Mouse (Mus musculus) midbrain, embryonic 12.5 days (tissue): Measurements from ENCODE around the gene St3gal2. TPM values are rescaled to one million over a fixed set of nuclear protein-coding genes. Genes with fewer than 3 reads are reported as not detected.
"Not testable (repeated sequence)": the region's sequence is repeated elsewhere in the genome, so short reads cannot be mapped to it uniquely, and the experiment has no call there.

ENCODE experiments used
- ATAC-seq: fragments of 200-750 bp; cut with Nextera tagmentation; 2 replicates; pipeline ENCODE4 v1.8.0; 2017; ENCODE audit warnings: low read depth, moderate TSS enrichment, moderate library complexity; ENCODE audit not compliant: low FRiP score
- H3K27ac ChIP-seq: fragments of 300-500 bp; sonication (generic); replicated peaks from 2 replicates; pipeline ENCODE4 v1.5.1; 2016; ENCODE audit warnings: mild to moderate bottlenecking
- H3K27me3 ChIP-seq: fragments of 300-500 bp; sonication (generic); 2 replicates; pipeline ENCODE4 v1.6.1; 2016; ENCODE audit warnings: mild to moderate bottlenecking
- H3K36me3 ChIP-seq: fragments of 300-500 bp; sonication (generic); 2 replicates; pipeline ENCODE4 v1.6.1; 2016
- H3K4me1 ChIP-seq: fragments of 300-500 bp; sonication (generic); 2 replicates; pipeline ENCODE4 v1.6.1; 2016
- H3K4me2 ChIP-seq: fragments of 300-500 bp; sonication (generic); replicated peaks from 2 replicates; pipeline ENCODE4 v1.6.1; 2016; ENCODE audit warnings: mild to moderate bottlenecking, moderate library complexity
- H3K4me3 ChIP-seq: fragments of 300-500 bp; sonication (generic); 2 replicates; pipeline ENCODE4 v1.5.1; 2016; ENCODE audit warnings: mild to moderate bottlenecking
- H3K9ac ChIP-seq: fragments of 300-500 bp; sonication (generic); replicated peaks from 2 replicates; pipeline ENCODE4 v1.6.1; 2016; ENCODE audit warnings: mild to moderate bottlenecking, moderate library complexity
- H3K9me3 ChIP-seq: fragments of 300-500 bp; sonication (generic); 2 replicates; pipeline ENCODE4 v1.6.1; 2016; ENCODE audit warnings: mild to moderate bottlenecking
- WGBS: fragments of 180-500 bp; shearing (Covaris S2); methylation state at CpG from one replicate; pipeline ENCODE4 v1.1.7; 2016; 5-methylcytosine and 5-hydroxymethylcytosine counted together
- polyA plus RNA-seq: library from polyadenylated mRNA; unstranded; fragments of >200 nt; fragmentation: Nextera tagmentation; extraction: Ambion mirVana; gene quantifications from 2 replicates; pipeline ENCODE4 v1.2.1, GENCODE M21; 2016

St3gal2 gene
- polyA plus RNA-seq, 1 experiment from 2014 or later, result 31.6 TPM

DNA sequence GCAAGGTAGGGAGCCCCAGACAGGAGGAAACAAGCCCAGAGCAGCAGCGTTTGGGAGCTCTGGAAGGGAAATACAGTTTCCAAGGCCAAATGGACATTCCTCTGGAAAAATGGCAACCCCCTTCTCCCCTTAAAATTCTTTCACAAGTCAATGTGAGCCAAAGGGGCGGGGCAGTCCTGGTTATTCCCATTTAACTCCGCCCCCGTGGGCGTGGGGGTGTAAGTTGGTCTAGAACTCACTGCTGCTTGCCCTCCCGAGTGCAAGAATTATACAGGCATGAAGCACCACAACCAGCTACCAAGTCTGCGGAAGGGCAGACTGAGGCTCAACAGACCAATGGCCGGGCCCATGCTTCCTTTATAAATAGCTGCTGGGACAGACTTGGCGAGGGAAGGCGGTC is 24.9 kb upstream of the St3gal2 start:
- no peaks in the 10 kb centered on the region for H3K4me1 ChIP-seq
- H3K27me3 ChIP-seq, result no peaks in the 10 kb centered on the region
- H3K4me3 ChIP-seq, result no peak overlapping the region
- 86% methylated on average over 10 of the region's 10 CpGs for WGBS
- no peak overlapping the region for H3K27ac ChIP-seq
- no peak overlapping the region for H3K4me2 ChIP-seq
- no peaks in the 10 kb centered on the region for H3K9me3 ChIP-seq
- H3K36me3 ChIP-seq, result 0 out of 2 replicates have a peak, but pooled peaks cover 26% of the 10 kb centered on the region
- no peak overlapping the region for H3K9ac ChIP-seq
- ATAC-seq, result no peak

DNA sequence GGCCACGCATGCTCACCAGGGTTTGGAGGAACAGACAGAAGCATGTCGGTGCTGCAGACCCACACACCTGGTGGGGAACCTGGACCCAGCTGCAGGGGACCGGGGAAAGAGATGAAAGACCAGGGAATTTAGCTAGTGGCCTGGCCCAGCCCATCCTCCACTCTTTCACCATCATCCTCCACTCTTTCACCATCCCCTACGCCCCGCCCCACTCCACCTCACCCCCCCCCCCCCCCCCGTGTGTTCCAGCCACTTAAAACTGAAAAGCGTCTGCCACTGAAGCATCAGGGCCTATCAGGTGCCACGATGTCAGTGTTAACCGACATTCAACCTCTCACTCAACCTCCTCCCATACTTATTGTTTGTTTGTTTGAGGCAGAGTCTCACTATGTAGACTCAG is 24.5 kb upstream of the St3gal2 start:
- no peak for ATAC-seq
- Histone ChIP-seq H3K36me3 (0 out of 2 replicates have a peak, but pooled peaks cover 22% of the 10 kb centered on the region), H3K9me3 (no peaks in the 10 kb centered on the region), H3K9ac (no peak overlapping the region), H3K27ac (no peak overlapping the region), H3K4me2 (no peak overlapping the region), H3K4me3 (no peak overlapping the region), H3K27me3 (no peaks in the 10 kb centered on the region), H3K4me1 (no peaks in the 10 kb centered on the region)
- 77% methylated on average over 9 of the region's 9 CpGs for WGBS

DNA sequence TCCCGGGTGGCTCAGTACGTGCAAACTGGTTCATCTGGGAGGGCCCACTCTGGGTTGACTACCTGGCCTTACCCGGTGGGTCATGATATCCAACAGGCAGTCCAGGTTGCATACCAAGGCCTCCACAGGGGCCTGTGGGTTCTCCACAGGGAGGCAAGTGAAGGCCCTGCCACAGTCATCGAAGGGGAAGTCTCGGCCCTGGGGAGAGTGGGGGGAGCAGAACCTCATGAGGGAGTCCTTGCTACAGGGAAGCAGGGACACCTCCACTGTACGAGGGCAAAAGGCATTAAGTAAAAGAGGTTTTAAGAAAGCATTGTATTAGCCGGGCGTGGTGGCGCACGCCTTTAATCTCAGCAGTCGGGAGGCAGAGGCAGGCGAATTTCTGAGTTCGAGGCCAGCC is 23.9 kb upstream of the St3gal2 start:
- Histone ChIP-seq H3K9ac (no peak overlapping the region), H3K4me2 (no peak overlapping the region), H3K4me1 (no peaks in the 10 kb centered on the region), H3K36me3 (0 out of 2 replicates have a peak, but pooled peaks cover 22% of the 10 kb centered on the region), H3K9me3 (no peaks in the 10 kb centered on the region), H3K27me3 (no peaks in the 10 kb centered on the region), H3K27ac (no peak overlapping the region), H3K4me3 (no peak overlapping the region)
- ATAC-seq, result no peak
- 96% methylated on average over 13 of the region's 13 CpGs for WGBS

DNA sequence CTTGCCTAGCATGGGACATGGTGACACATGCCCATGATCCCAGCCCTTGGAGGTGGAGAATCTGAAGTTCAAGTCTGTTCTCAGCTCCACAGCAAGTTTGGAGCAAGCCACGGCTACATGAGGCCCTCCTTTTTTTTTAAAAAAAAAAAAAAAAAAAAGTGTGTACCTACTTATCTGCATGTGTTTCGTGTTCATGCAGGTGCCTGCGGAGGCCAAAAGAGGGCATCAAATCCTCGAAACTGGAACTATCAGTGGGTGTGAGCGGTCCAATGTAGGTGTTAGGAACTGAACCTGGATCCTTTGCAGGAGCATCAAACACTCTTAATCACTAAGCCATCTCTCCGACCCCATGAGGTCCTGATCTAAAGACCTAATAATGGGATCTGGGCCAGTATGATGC is 22.2 kb upstream of the St3gal2 start:
- no peak overlapping the region for H3K27ac ChIP-seq
- H3K36me3 ChIP-seq, result 0 out of 2 replicates have a peak, but pooled peaks cover 17% of the 10 kb centered on the region
- H3K4me1 ChIP-seq, result peaks cover 9% of the 10 kb centered on the region; the same call in 1 of the 2 replicates
- ATAC-seq, result no peak
- WGBS, result 92% methylated on average over 6 of the region's 6 CpGs
- H3K9ac ChIP-seq, result no peak overlapping the region
- no peaks in the 10 kb centered on the region for H3K9me3 ChIP-seq
- H3K4me3 ChIP-seq, result no peak overlapping the region
- no peak overlapping the region for H3K4me2 ChIP-seq
- H3K27me3 ChIP-seq, result no peaks in the 10 kb centered on the region

- Histone ChIP-seq H3K9me3 (no peaks in the 10 kb centered on the region), H3K27ac (no peak overlapping the region), H3K9ac (no peak overlapping the region), H3K4me1 (peaks cover 9% of the 10 kb centered on the region; the same call in 1 of the 2 replicates), H3K4me3 (no peak overlapping the region), H3K27me3 (no peaks in the 10 kb centered on the region), H3K36me3 (0 out of 2 replicates have a peak, but pooled peaks cover 7% of the 10 kb centered on the region), H3K4me2 (no peak overlapping the region)
- 92% methylated on average over 3 of the region's 3 CpGs for WGBS
- ATAC-seq, result no peak
Measured at GRCm38 (mm10) chr8:110901056-110901455, 18.7 kb upstream of the St3gal2 start.

DNA sequence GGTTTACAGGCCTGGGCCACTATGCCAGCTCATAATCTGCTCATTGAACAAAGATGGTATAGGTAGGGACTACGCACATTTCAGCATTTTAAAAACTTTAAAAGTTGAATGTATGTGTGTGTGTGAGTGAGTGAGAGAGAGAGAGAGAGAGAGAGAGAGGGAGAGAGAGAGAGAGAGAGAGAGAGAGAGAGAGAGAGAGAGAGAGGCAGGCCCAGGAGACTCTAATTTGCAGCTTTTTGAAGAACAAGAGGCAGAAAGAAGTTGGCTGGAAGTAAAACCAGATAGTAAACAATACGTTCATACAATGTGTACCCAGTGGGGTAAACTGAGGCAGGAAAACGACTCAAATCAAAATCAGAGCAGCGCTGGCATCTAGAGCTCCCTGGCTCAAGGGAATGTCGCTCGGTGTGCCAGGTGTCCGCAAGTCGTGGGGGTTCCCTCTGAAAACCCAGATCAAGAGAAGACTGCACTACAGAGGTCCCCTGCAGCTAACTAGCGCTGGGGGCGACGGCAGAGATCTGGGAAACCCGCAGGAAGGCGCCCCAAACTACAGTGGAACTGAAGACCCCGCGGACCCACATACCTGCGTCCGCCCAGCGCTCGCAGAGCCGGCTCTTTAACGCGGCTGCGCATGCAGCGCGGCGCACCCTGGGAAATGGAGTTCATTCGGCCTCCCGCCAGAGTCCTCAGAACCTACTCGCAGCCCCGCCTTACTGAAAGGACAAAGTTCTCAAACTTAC is 17.7 kb upstream of the St3gal2 start, which contains the start of gene Fuk:
Fuk (minus strand) TSS at position 650 of the 740 bp plus-strand sequence.
- peak; percentile 95 for ATAC-seq
- H3K36me3 ChIP-seq, result 0 out of 2 replicates have a peak, but pooled peaks cover 7% of the 10 kb centered on the region
- H3K4me3 ChIP-seq, result peak within 1 kb of the TSS; percentile 73
- peak within 1 kb of the TSS; percentile 72 for H3K9ac ChIP-seq
- peak within 1 kb of the TSS; percentile 63 for H3K4me2 ChIP-seq
- H3K27ac ChIP-seq, result no peak within 1 kb of the TSS
- H3K27me3 ChIP-seq, result no peaks in the 10 kb centered on the region
- 3% methylated on average over 30 of the region's 30 CpGs for WGBS
- H3K4me1 ChIP-seq, result peaks cover 9% of the 10 kb centered on the region; the same call in 1 of the 2 replicates
- no peaks in the 10 kb centered on the region for H3K9me3 ChIP-seq

- WGBS, result 76% methylated on average over 2 of the region's 2 CpGs
- no peak overlapping the region for H3K9ac ChIP-seq
- H3K36me3 ChIP-seq, result 0 out of 2 replicates have a peak, but pooled peaks cover 7% of the 10 kb centered on the region
- H3K27me3 ChIP-seq, result no peaks in the 10 kb centered on the region
- H3K9me3 ChIP-seq, result no peaks in the 10 kb centered on the region
- H3K4me3 ChIP-seq, result 0 out of 2 replicates have a peak overlapping the region, but pooled peaks have one; percentile 73
- peaks cover 9% of the 10 kb centered on the region; the same call in 1 of the 2 replicates for H3K4me1 ChIP-seq
- ATAC-seq, result 0 out of 2 replicates have a peak, but pooled peaks have one; percentile 4
- H3K27ac ChIP-seq, result no peak overlapping the region
- H3K4me2 ChIP-seq, result peak overlapping the region; percentile 63
Measured at GRCm38 (mm10) chr8:110902579-110902965, 17.1 kb upstream of the St3gal2 start.

DNA sequence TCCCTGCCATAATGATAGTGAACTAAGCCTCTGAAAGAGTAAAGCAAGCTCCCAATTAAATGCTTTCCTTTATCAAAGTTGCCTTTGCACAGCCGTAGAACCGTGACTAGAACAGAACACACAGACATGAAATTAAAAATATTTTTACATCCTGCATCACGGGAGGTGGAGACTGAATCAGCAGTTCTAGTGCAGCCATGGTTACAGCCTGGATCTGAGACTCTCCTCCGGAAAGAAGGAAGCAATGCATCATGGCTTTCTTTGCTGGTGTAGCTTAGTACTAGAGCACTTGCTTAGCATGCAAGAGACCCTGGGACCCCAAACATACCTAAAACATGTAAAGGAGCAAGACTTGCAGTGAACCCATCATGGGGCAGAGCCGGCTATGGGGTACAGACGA is 14.3 kb upstream of the St3gal2 start:
- no peaks in the 10 kb centered on the region for H3K27me3 ChIP-seq
- ATAC-seq, result no peak
- no peaks in the 10 kb centered on the region for H3K36me3 ChIP-seq
- H3K4me3 ChIP-seq, result no peak overlapping the region
- H3K9ac ChIP-seq, result no peak overlapping the region
- H3K27ac ChIP-seq, result no peak overlapping the region
- no peak overlapping the region for H3K4me2 ChIP-seq
- peaks cover 9% of the 10 kb centered on the region; the same call in 1 of the 2 replicates for H3K4me1 ChIP-seq
- no peaks in the 10 kb centered on the region for H3K9me3 ChIP-seq
- 90% methylated on average over 6 of the region's 6 CpGs for WGBS

DNA sequence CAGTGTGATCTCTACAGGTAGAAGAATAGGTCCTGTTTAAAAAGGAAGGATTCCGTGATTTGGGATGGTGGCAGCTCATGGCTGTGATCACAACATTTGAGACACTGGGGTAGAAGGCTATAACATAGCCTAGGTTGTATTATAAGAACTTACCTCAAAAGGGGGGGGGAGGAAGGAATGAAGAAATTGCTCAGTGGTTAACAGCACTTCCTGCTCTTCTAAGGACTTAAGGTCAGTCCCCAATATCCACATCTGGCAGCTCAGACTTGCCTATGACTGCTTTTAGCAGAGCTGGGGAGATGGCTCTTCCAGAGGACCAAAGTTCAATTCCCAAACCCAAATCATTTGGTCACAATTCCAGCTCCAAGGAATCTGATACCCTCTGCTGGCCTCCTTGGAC is 13.0 kb upstream of the St3gal2 start:
- H3K4me2 ChIP-seq, result no peak overlapping the region
- no peaks in the 10 kb centered on the region for H3K36me3 ChIP-seq
- no peak overlapping the region for H3K9ac ChIP-seq
- no peak overlapping the region for H3K4me3 ChIP-seq
- H3K4me1 ChIP-seq, result peaks cover 4% of the 10 kb centered on the region; the same call in 1 of the 2 replicates
- H3K27me3 ChIP-seq, result no peaks in the 10 kb centered on the region
- no peaks in the 10 kb centered on the region for H3K9me3 ChIP-seq
- 86% methylated on average over 1 of the region's 1 CpGs for WGBS
- H3K27ac ChIP-seq, result no peak overlapping the region
- no peak for ATAC-seq

GRCm38 (mm10) chr8:110909850-110910249 is 9.9 kb upstream of the St3gal2 start:
- not testable (repeated sequence) for H3K27me3 ChIP-seq, H3K9me3 ChIP-seq, H3K9ac ChIP-seq, H3K4me1 ChIP-seq, ATAC-seq, H3K36me3 ChIP-seq, H3K4me2 ChIP-seq, H3K27ac ChIP-seq, H3K4me3 ChIP-seq

DNA sequence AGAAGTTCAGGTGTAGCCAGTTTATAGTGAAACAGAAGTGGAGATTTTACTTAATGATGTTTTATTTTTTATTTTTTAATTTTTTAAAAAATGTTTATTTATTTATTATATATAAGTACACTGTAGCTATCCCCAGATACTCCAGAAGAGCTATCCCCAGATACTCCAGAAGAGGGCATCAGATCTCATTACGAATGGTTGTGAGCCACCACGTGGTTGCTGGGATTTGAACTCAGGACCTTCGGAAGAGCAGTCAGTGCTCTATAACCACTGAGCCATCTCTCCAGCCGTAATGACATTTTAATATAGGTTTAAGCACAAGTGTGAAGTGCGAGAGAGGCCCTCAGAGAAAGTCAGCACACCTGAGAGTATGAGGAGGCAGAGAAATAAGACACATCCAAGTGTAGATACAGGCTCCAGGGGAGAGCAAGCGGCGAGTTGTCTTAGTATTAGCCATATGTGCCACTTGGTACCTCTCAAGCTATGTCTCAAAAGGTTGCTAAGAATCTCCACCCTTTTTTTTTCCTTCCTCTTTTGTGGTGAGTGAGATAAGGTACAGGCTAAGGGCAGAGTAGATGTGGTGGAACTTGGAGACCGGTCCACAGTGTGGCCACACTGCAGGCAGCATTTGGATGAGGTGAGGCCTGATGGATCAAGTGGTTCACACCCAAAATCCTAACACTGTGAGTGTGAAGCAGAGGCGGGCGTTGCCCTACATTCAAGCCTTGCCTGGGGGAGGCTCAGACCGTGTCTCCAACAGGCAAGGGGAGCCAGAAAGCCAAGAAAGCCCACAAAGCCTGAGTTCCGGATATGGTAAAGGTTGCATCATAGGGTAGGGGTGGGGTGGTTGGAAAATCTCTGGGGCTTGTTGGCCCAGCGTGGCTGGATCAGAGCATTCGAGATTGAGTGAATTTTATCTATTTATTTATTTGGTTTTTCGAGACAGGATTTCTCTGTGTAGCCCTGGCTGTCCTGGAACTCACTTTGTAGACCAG is 7.8 kb upstream of the St3gal2 start:
- Histone ChIP-seq H3K9ac (no peak overlapping the region), H3K27me3 (no peaks in the 10 kb centered on the region), H3K4me3 (no peak overlapping the region), H3K36me3 (no peaks in the 10 kb centered on the region), H3K9me3 (no peaks in the 10 kb centered on the region), H3K4me1 (no peaks in the 10 kb centered on the region), H3K27ac (no peak overlapping the region), H3K4me2 (no peak overlapping the region)
- 87% methylated on average over 15 of the region's 15 CpGs for whole genome bisulfite sequencing
- no peak for ATAC-seq

- ATAC-seq, result no peak
- H3K4me2 ChIP-seq, result no peak overlapping the region
- no peaks in the 10 kb centered on the region for H3K27me3 ChIP-seq
- peaks cover 23% of the 10 kb centered on the region for H3K4me1 ChIP-seq
- H3K4me3 ChIP-seq, result no peak overlapping the region
- WGBS, result 75% methylated on average over 2 of the region's 2 CpGs
- H3K9me3 ChIP-seq, result no peaks in the 10 kb centered on the region
- no peaks in the 10 kb centered on the region for H3K36me3 ChIP-seq
- no peak overlapping the region for H3K27ac ChIP-seq
- H3K9ac ChIP-seq, result no peak overlapping the region
Measured at GRCm38 (mm10) chr8:110917415-110917814, 2.3 kb upstream of the St3gal2 start.
